Mouse (Mus musculus) heart, embryonic 15.5 days (tissue): ENCODE results near the gene Wipf1. TPM values are rescaled to one million over a fixed set of nuclear protein-coding genes. Genes with fewer than 3 reads are reported as not detected.
A peak's percentile ranks its signal among the peaks of the same experiment; 100 is the strongest.

Experiments used
- ATAC-seq: fragments of 200-750 bp; cut with Nextera tagmentation; replicated peaks from 2 replicates; pipeline ENCODE4 v1.8.0; 2017; ENCODE audit warnings: low read depth, moderate TSS enrichment; ENCODE audit not compliant: insufficient number of reproducible peaks, insufficient read depth, low FRiP score
- H3K27ac ChIP-seq: fragments of 300-500 bp; sonication (generic); 2 replicates; pipeline ENCODE4 v1.5.1; 2015; ENCODE audit warnings: mild to moderate bottlenecking, inconsistent platforms
- H3K27me3 ChIP-seq: fragments of 300-500 bp; sonication (generic); 2 replicates; pipeline ENCODE4 v1.6.1; 2015; ENCODE audit warnings: inconsistent platforms
- H3K36me3 ChIP-seq: fragments of 300-500 bp; sonication (generic); 2 replicates; pipeline ENCODE4 v1.6.1; 2015; ENCODE audit warnings: mild to moderate bottlenecking, inconsistent platforms
- H3K4me1 ChIP-seq: fragments of 300-500 bp; sonication (generic); replicated peaks from 2 replicates; pipeline ENCODE4 v1.6.1; 2015; ENCODE audit warnings: inconsistent platforms
- H3K4me2 ChIP-seq: fragments of 300-500 bp; sonication (generic); 2 replicates; pipeline ENCODE4 v1.6.1; 2015; ENCODE audit warnings: inconsistent platforms, mild to moderate bottlenecking, moderate library complexity
- H3K4me3 ChIP-seq: fragments of 300-500 bp; sonication (generic); 2 replicates; pipeline ENCODE4 v1.5.1; 2015; ENCODE audit warnings: mild to moderate bottlenecking, inconsistent platforms
- H3K9ac ChIP-seq: fragments of 300-500 bp; sonication (generic); 2 replicates; pipeline ENCODE4 v1.6.1; 2015; ENCODE audit warnings: mild to moderate bottlenecking, inconsistent platforms
- H3K9me3 ChIP-seq: fragments of 300-500 bp; sonication (generic); replicated peaks from 2 replicates; pipeline ENCODE4 v1.6.1; 2016; ENCODE audit warnings: inconsistent platforms
- WGBS: fragments of 180-500 bp; shearing (Covaris S2); methylation state at CpG from one replicate; pipeline ENCODE4 v1.1.7; 2015; ENCODE audit warnings: mixed read lengths; 5-methylcytosine and 5-hydroxymethylcytosine counted together
- polyA plus RNA-seq: library from polyadenylated mRNA; unstranded; fragments of >200 nt; fragmentation: Nextera tagmentation; extraction: Ambion mirVana; gene quantifications from 2 replicates; pipeline ENCODE4 v1.2.1, GENCODE M21; 2015

The Wipf1 gene
- polyA plus RNA-seq: 5.1 and 7.6 TPM in 2 replicates

GRCm38 (mm10) chr2:73529356-73530330, at the start of gene Wipf1:
Gene Wipf1 (minus strand): TSS chr2:73529734.
- Histone ChIP-seq H3K4me2 (peak within 1 kb of the TSS; percentile 97), H3K27me3 (no peaks in the 10 kb centered on the region), H3K9ac (peak within 1 kb of the TSS; percentile 92), H3K36me3 (no peaks in the 10 kb centered on the region), H3K27ac (peak within 1 kb of the TSS; percentile 83), H3K4me1 (peaks cover 5% of the 10 kb centered on the region), H3K9me3 (no peaks in the 10 kb centered on the region), H3K4me3 (peak within 1 kb of the TSS; percentile 90)
- 3% methylated on average over 57 of the region's 66 CpGs for WGBS
- ATAC-seq: peak; percentile 84

- Histone ChIP-seq H3K36me3 (no peaks in the 10 kb centered on the region), H3K9me3 (no peaks in the 10 kb centered on the region), H3K4me1 (no peaks in the 10 kb centered on the region), H3K9ac (no peak overlapping the region), H3K4me2 (no peak overlapping the region), H3K27ac (no peak overlapping the region), H3K27me3 (no peaks in the 10 kb centered on the region), H3K4me3 (no peak overlapping the region)
- 33% methylated on average over 5 of the region's 5 CpGs for WGBS
- ATAC-seq: no peak
Measured at GRCm38 (mm10) chr2:73579168-73579567, 49.6 kb upstream of the Wipf1 start.

- H3K4me3 ChIP-seq: no peak overlapping the region
- no peak overlapping the region for H3K9ac ChIP-seq
- no peaks in the 10 kb centered on the region for H3K27me3 ChIP-seq
- H3K9me3 ChIP-seq: no peaks in the 10 kb centered on the region
- H3K4me2 ChIP-seq: no peak overlapping the region
- ATAC-seq: no peak
- no peak overlapping the region for H3K27ac ChIP-seq
- H3K4me1 ChIP-seq: no peaks in the 10 kb centered on the region
- 76% methylated on average over 6 of the region's 6 CpGs for WGBS
- H3K36me3 ChIP-seq: no peaks in the 10 kb centered on the region
Measured at GRCm38 (mm10) chr2:73574418-73574817, 44.9 kb upstream of the Wipf1 start.

GRCm38 (mm10) chr2:73573556-73573955, 44.0 kb upstream of the Wipf1 start:
- H3K4me2 ChIP-seq: no peak overlapping the region
- H3K9me3 ChIP-seq: no peaks in the 10 kb centered on the region
- no peaks in the 10 kb centered on the region for H3K4me1 ChIP-seq
- no peaks in the 10 kb centered on the region for H3K27me3 ChIP-seq
- no peak overlapping the region for H3K9ac ChIP-seq
- WGBS: 86% methylated on average over 4 of the region's 4 CpGs
- no peak overlapping the region for H3K4me3 ChIP-seq
- no peak for ATAC-seq
- no peaks in the 10 kb centered on the region for H3K36me3 ChIP-seq
- no peak overlapping the region for H3K27ac ChIP-seq

- Histone ChIP-seq H3K27ac (no peak overlapping the region), H3K4me2 (peak overlapping the region; percentile 33), H3K36me3 (no peaks in the 10 kb centered on the region), H3K9ac (no peak overlapping the region), H3K27me3 (no peaks in the 10 kb centered on the region), H3K9me3 (no peaks in the 10 kb centered on the region), H3K4me3 (no peak overlapping the region), H3K4me1 (no peaks in the 10 kb centered on the region)
- ATAC-seq: no peak; the same call in 1 of the 2 replicates
- WGBS: 34% methylated on average over 23 of the region's 23 CpGs
Measured at GRCm38 (mm10) chr2:73572539-73573372, 43.2 kb upstream of the Wipf1 start.

GRCm38 (mm10) chr2:73571901-73572300, 42.4 kb upstream of the Wipf1 start:
- H3K9me3 ChIP-seq: no peaks in the 10 kb centered on the region
- no peak overlapping the region for H3K4me3 ChIP-seq
- no peak for ATAC-seq
- 77% methylated on average over 6 of the region's 6 CpGs for WGBS
- H3K4me1 ChIP-seq: no peaks in the 10 kb centered on the region
- no peaks in the 10 kb centered on the region for H3K27me3 ChIP-seq
- no peak overlapping the region for H3K9ac ChIP-seq
- H3K36me3 ChIP-seq: no peaks in the 10 kb centered on the region
- no peak overlapping the region for H3K27ac ChIP-seq
- H3K4me2 ChIP-seq: no peak overlapping the region

GRCm38 (mm10) chr2:73571304-73571703, 41.8 kb upstream of the Wipf1 start:
- H3K27me3 ChIP-seq: no peaks in the 10 kb centered on the region
- no peak overlapping the region for H3K4me3 ChIP-seq
- H3K36me3 ChIP-seq: no peaks in the 10 kb centered on the region
- no peaks in the 10 kb centered on the region for H3K4me1 ChIP-seq
- no peak overlapping the region for H3K9ac ChIP-seq
- H3K27ac ChIP-seq: no peak overlapping the region
- 86% methylated on average over 9 of the region's 9 CpGs for WGBS
- H3K4me2 ChIP-seq: no peak overlapping the region
- ATAC-seq: no peak
- no peaks in the 10 kb centered on the region for H3K9me3 ChIP-seq

- peak overlapping the region; percentile 39 for H3K4me3 ChIP-seq
- H3K9ac ChIP-seq: no peak overlapping the region
- ATAC-seq: peak; percentile 35; the same call in 1 of the 2 replicates
- H3K36me3 ChIP-seq: no peaks in the 10 kb centered on the region
- H3K4me2 ChIP-seq: peak overlapping the region; percentile 57
- H3K27ac ChIP-seq: no peak overlapping the region
- no peaks in the 10 kb centered on the region for H3K27me3 ChIP-seq
- no peaks in the 10 kb centered on the region for H3K9me3 ChIP-seq
- WGBS: 18% methylated on average over 8 of the region's 8 CpGs
- no peaks in the 10 kb centered on the region for H3K4me1 ChIP-seq
Measured at GRCm38 (mm10) chr2:73566989-73567605, 37.6 kb upstream of the Wipf1 start.

GRCm38 (mm10) chr2:73566162-73566561, 36.6 kb upstream of the Wipf1 start:
- Histone ChIP-seq H3K9me3 (no peaks in the 10 kb centered on the region), H3K4me1 (peaks cover 7% of the 10 kb centered on the region), H3K27me3 (no peaks in the 10 kb centered on the region), H3K9ac (no peak overlapping the region), H3K36me3 (no peaks in the 10 kb centered on the region), H3K4me3 (no peak overlapping the region), H3K4me2 (no peak overlapping the region), H3K27ac (no peak overlapping the region)
- no peak for ATAC-seq
- 18% methylated on average over 7 of the region's 7 CpGs for WGBS

GRCm38 (mm10) chr2:73563690-73564089, 34.2 kb upstream of the Wipf1 start:
- no peak overlapping the region for H3K27ac ChIP-seq
- no peak for ATAC-seq

GRCm38 (mm10) chr2:73562656-73563055, 33.1 kb upstream of the Wipf1 start:
- Histone ChIP-seq H3K36me3 (no peaks in the 10 kb centered on the region), H3K27me3 (no peaks in the 10 kb centered on the region), H3K9me3 (no peaks in the 10 kb centered on the region), H3K27ac (no peak overlapping the region), H3K4me1 (peaks cover 13% of the 10 kb centered on the region), H3K4me3 (no peak overlapping the region), H3K4me2 (no peak overlapping the region), H3K9ac (no peak overlapping the region)
- 91% methylated on average over 9 of the region's 9 CpGs for WGBS
- no peak for ATAC-seq

More at GRCm38 (mm10) chr2:73563690-73564089, 34.2 kb upstream of the Wipf1 start:
- Histone ChIP-seq H3K36me3 (no peaks in the 10 kb centered on the region), H3K27me3 (no peaks in the 10 kb centered on the region), H3K4me1 (peaks cover 13% of the 10 kb centered on the region), H3K4me3 (no peak overlapping the region), H3K9ac (no peak overlapping the region), H3K9me3 (no peaks in the 10 kb centered on the region), H3K4me2 (no peak overlapping the region)
- 56% methylated on average over 7 of the region's 7 CpGs for WGBS
